Mouse (Mus musculus) frontal cortex, postnatal 10 days (tissue): ENCODE results near the gene Rpl7l1.
A peak's percentile ranks its signal among the peaks of the same experiment; 100 is the strongest.

Source experiments
- DNase-seq, 2 experiments: peaks; one replicate each; pipeline ENCODE4 v3.0.0; 2022; ENCODE audit warnings: low spot score in 2 of 2, mixed read lengths in 1 of 2

Rpl7l1 gene

DNA sequence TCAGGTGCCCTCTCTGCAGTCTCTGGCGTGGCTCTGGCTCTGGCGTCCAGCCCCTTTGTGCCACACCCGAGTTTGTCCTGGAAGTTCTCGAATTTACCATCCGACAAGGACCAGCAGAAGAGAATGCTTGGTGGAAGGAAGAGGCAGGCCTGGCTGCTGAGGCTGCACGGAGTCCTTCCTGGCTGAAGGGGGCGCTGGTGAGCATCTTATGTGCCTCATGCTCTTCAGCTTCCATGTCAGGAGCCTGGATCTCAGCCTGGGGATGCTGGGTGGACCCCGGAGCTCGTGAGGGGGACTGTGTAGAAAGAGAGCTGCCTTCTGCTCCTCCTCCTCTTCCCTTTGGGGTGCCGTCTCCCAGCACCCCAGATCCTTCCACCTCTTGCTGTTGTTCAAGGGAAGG lies 46.3 kb downstream of the Rpl7l1 start:
- no peak for DNase-seq

DNA sequence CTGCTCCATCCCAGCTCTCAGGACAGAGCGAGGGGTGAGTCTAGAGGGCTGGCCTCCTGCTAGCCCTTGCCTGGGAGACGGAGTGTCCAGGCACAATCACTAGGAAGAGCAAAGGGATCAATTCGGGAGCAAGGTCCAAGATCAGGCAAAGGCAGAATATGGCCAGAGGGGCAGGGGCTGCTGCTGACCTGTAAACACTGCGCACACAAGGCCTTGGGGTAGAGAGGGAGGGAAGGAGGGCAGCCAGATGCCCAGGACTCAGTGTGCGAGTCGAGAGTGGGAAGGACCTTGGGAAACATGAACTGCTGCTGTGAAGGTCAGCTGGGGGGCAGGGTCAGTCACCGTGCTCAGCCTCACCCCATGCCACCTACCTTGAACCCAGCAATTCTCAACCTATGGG lies 47.2 kb downstream of the Rpl7l1 start:
- no peak for DNase-seq

DNA sequence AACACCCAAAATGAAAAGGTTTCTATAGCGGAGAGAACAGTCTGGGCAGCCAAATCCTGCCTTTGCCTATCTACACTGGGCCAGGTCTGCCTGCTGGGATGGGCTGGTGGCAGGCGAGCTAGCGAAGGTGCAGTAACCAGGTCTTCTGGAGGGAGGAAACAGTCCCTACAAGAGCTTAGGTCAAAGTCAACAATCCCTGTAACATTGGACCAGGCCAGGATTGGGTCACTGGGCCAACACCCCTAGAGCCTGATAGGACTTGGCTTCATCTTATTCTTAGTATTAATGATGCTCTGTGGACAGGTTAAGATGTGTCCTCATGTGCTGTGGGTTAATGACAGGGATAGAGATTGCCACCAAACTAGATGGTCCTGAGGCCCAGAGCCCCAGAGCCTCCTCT lies 48.4 kb downstream of the Rpl7l1 start:
- no peak for DNase-seq

DNA sequence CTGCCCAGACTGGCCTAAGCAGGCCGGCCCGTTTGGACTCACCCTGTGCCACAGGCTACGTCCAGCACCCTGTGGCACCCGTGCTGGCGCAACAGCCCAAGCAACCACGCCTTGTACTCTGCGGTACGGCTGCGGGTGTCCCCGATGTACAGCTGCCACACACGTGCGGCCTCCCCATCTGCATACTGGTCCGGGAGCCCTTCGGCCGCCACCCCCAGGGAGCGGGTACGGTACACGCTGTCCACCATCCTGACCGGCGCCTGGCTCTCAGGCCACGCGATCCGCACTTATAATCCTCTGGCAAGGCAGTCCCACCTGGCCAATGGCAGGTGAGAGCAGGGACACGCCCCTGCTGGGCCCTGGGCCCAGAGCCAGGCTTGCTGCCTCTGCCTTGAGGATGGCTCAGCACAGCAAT lies 53.6 kb downstream of the Rpl7l1 start, which contains the start of gene Gnmt:
TSS of gene Gnmt (minus strand) at position 265 of the 415 bp plus-strand sequence.
- DNase-seq, result peak in 1 of 2 experiments; percentile 22

DNA sequence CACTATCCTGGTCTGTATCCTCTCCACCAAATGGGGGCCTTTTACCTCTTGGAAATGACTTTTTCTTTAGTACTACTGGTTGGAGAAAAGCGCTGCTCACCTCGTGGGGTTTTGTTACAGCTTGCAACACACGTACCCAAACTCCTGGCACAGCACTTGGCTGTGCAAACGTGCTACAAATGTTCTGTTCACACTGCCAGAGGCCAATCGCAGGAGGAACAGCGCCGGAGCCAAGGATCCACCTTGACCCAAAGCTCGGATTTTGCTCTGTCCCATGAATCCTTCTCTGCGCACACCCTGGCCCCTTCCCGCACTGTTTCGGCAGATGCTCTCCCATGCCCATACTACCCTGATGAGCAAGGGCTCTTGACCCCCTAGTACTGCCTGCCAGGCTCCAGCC lies 54.0 kb downstream of the Rpl7l1 start:
- no peak for DNase-seq

DNA sequence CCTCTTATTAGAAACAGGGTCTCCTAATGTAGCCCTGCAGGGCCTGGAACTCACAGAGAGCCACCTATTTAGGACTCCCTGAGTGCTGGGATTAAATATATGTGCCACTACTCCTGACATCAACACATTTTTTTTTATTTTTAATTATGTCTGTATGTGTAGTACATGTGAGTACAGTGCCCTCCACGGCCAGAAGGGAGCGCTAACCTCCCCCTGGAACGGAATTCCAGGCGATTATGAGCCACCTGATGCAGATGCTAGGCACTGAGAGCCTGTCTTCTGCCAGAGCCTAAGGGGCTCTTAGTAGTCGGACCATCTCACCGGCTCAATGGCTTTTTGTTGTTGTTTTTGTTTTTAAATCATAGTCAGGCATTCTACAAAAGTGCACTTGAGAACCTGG lies 54.5 kb downstream of the Rpl7l1 start:
- DNase-seq, result peak in 1 of 2 experiments; percentile 4

DNA sequence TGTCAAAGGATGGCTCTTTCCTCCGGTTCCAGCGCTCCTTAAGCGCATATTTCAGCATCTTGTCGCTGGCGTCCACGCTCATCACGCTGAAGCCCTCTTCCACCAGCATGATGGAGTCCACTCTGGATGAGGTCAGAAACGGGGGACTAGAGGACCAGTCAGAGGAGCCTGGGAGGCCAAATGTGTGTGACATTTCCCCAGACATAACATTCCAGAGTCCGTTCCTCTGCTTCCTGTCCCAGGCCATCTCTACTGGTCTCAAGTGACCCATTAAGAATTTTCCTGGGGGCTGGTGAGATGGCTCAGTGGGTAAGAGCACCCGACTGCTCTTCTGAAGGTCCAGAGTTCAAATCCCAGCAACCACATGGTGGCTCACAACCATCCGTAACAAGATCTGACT lies 55.2 kb downstream of the Rpl7l1 start:
- peak in 1 of 2 experiments; percentile 4 for DNase-seq

DNA sequence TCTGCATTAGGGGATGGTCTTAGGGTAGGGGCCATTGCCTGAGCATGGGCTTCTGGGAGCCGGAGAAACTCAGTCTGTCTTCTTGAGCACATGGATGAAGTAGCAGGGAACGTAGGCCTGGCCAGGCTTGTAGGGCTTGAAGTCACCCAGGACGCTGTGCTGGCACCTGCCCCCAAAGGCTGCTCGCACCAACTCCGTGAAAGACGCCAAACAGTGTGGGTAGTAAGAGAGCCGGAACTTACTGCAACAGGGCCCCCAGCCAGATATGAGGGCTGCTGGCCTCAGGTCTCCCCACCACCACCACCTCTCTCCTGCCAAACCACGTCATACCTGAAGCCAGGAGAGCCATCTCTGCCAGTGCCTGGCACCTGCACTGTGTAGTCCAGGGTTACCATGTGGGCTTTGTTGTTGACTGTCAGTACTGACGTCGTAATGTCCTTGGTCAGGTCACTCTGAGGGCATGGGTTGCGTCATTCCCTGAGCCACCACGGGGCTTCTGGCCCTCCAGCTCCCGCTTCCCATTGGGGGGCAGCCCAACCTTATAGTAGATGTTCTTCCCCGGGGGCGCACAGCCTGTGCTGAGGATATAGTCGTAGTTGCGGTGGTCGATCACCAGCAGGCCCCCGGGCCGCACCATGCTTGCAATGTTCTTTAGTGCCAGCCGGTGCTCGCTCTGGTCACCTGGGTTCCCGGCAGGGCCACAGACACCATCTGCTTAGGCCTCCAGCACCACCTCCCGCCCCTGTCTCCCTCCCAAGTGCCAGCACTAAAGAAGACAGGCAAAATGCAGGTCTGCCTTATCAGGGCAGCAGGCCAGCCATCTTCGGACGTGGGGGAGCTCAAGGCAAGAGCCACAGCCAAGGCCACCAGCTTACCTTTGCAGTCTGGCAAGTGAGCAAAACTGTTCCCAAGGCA lies 56.5 kb downstream of the Rpl7l1 start:
- no peak for DNase-seq

DNA sequence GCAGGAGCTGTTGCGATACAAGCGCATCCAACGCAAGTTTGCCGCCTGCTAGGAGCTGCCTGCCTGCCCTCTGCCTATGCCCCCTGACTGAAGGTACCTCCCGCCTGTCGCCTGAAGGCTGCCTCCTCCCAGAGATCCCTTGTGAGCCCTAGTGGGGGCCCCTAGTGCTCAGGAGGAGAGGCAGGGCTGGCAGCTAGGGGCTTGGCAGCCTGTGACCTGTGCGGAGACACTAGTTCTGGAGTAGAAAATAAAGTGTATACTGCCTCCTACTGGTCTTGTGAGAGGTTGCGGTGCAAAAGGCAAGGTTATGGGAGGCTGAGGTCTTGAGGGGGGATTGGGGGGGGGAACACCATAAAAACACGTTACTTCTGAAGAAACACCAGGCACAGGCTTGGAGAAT lies 57.2 kb downstream of the Rpl7l1 start:
- no peak for DNase-seq

DNA sequence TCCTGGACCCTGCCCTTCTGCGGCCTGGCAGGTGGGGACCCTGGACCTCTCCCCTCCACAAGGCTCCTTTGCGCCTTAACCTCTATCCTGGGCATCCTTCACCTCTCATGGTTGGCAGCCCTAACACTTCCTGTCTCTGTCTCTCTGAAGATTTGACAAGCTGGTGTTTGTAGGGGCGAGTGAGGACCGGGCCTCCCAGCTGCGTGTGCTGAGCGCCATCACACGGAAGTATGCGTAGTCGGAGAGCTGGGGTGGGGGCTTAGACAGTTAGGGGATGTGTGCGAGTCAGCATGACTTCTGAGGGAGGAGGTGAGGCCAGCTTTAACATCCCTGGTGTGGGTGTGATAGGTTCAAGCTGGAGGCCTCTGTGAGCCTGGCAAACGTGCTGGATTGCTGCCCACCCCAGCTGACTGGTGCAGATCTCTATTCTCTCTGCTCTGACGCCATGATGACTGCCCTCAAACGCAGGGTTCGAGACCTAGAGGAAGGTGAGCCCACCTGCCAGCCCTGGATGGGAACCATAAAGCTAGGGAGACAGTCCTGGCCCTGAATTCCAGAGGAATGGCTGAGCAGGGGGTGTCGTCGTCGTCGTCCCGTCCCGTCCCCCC lies 57.9 kb downstream of the Rpl7l1 start:
- DNase-seq, result peak in 1 of 2 experiments; percentile 5
